Mouse (Mus musculus) embryonic fibroblast, embryonic 13.5 days (primary cell): Measurements from ENCODE around the gene Slc35b2. TPM values are rescaled to one million over a fixed set of nuclear protein-coding genes. Genes with fewer than 3 reads are reported as not detected.

Experiments used
- H3K27ac ChIP-seq: 2 replicates; pipeline ENCODE4 v1.5.1; 2012; ENCODE audit warnings: low read length, control low read depth, inconsistent platforms; ENCODE audit not compliant: insufficient read depth
- H3K4me1 ChIP-seq: 2 replicates; pipeline ENCODE4 v1.6.1; 2011; ENCODE audit warnings: low read length; ENCODE audit not compliant: control insufficient read depth, insufficient read depth
- H3K4me3 ChIP-seq: 2 replicates; pipeline ENCODE4 v1.5.1; 2011; ENCODE audit warnings: mild to moderate bottlenecking, control low read depth, low read length; ENCODE audit not compliant: insufficient read depth
- CTCF ChIP-seq: IDR thresholded peaks from 2 replicates; pipeline ENCODE4 v1.5.1; 2011; ENCODE audit warnings: mild to moderate bottlenecking, control low read depth, low read length, moderate library complexity, borderline replicate concordance; ENCODE audit not compliant: insufficient read depth
- POLR2A ChIP-seq: IDR thresholded peaks from 2 replicates; pipeline ENCODE4 v1.6.1; 2011; ENCODE audit warnings: low read depth, mild to moderate bottlenecking, control low read depth, low read length, moderate library complexity
- polyA plus RNA-seq: library from polyadenylated mRNA; stranded (reverse); fragments of >200 nt; gene quantifications from 2 replicates; pipeline ENCODE4 v1.2.4, GENCODE M21; 2011; ENCODE audit warnings: low read depth; ENCODE audit not compliant: missing spikeins, insufficient read length

Slc35b2 gene
- polyA plus RNA-seq = 61.1 and 65.3 TPM in 2 replicates

- Histone ChIP-seq H3K27ac (no peak within 1 kb of the TSS), H3K4me3 (peak within 1 kb of the TSS; percentile 85), H3K4me1 (no peaks in the 10 kb centered on the region)
- peak; percentile 80 for TF ChIP-seq CTCF
- TF ChIP-seq POLR2A = peak; percentile 83
Observed at GRCm38 (mm10) chr17:45563655-45564530, at the start of gene Slc35b2. Gene Slc35b2 (plus strand): TSS chr17:45563874.

GRCm38 (mm10) chr17:45515204-45515726 is 48.4 kb upstream of the Slc35b2 start:
- H3K4me1 ChIP-seq = no peaks in the 10 kb centered on the region
- H3K27ac ChIP-seq = no peak overlapping the region
- TF ChIP-seq POLR2A (no peak), CTCF (no peak)
- H3K4me3 ChIP-seq = no peak overlapping the region

GRCm38 (mm10) chr17:45515806-45516205 is 47.9 kb upstream of the Slc35b2 start:
- Histone ChIP-seq H3K4me1 (no peaks in the 10 kb centered on the region), H3K27ac (no peak overlapping the region), H3K4me3 (no peak overlapping the region)
- TF ChIP-seq POLR2A (no peak), CTCF (no peak)

GRCm38 (mm10) chr17:45516488-45516887 is 47.2 kb upstream of the Slc35b2 start:
- no peak overlapping the region for H3K4me3 ChIP-seq
- TF ChIP-seq POLR2A (no peak), CTCF (peak; percentile 17; the same call in 1 of the 2 replicates)

GRCm38 (mm10) chr17:45517135-45517534 is 46.5 kb upstream of the Slc35b2 start:
- Histone ChIP-seq H3K4me3 (no peak overlapping the region), H3K4me1 (no peaks in the 10 kb centered on the region)
- TF ChIP-seq CTCF = no peak
- no peak for TF ChIP-seq POLR2A

More at GRCm38 (mm10) chr17:45516488-45516887, 47.2 kb upstream of the Slc35b2 start:
- H3K4me1 ChIP-seq = no peaks in the 10 kb centered on the region
- no peak overlapping the region for H3K27ac ChIP-seq

GRCm38 (mm10) chr17:45517549-45518215 is 46.0 kb upstream of the Slc35b2 start:
- TF ChIP-seq POLR2A (no peak), CTCF (no peak)
- Histone ChIP-seq H3K4me3 (no peak overlapping the region), H3K27ac (no peak overlapping the region), H3K4me1 (no peaks in the 10 kb centered on the region)

More at GRCm38 (mm10) chr17:45517135-45517534, 46.5 kb upstream of the Slc35b2 start:
- no peak overlapping the region for H3K27ac ChIP-seq

GRCm38 (mm10) chr17:45518766-45519475 is 44.8 kb upstream of the Slc35b2 start:
- no peak for TF ChIP-seq CTCF
- no peak for TF ChIP-seq POLR2A
- Histone ChIP-seq H3K4me1 (no peaks in the 10 kb centered on the region), H3K27ac (no peak overlapping the region), H3K4me3 (no peak overlapping the region)

- H3K4me1 ChIP-seq = no peaks in the 10 kb centered on the region
- no peak for TF ChIP-seq CTCF
- no peak for TF ChIP-seq POLR2A
- H3K4me3 ChIP-seq = no peak overlapping the region
- H3K27ac ChIP-seq = no peak overlapping the region
Observed at GRCm38 (mm10) chr17:45520136-45520535, 43.5 kb upstream of the Slc35b2 start.

GRCm38 (mm10) chr17:45523263-45523662 is 40.4 kb upstream of the Slc35b2 start, which contains the start of gene Tcte1:
Gene Tcte1 (plus strand): TSS chr17:45523434.
- no peak within 1 kb of the TSS for H3K27ac ChIP-seq
- H3K4me1 ChIP-seq = no peaks in the 10 kb centered on the region
- no peak within 1 kb of the TSS for H3K4me3 ChIP-seq
- no peak for TF ChIP-seq CTCF
- TF ChIP-seq POLR2A = no peak
